Mouse (Mus musculus): ENCODE measurements around the gene Gm13762.
"Not testable (repeated sequence)": the region's sequence is repeated elsewhere in the genome, so short reads cannot be mapped to it uniquely, and the experiment has no call there.

The Gm13762 gene

GRCm38 (mm10) chr2:88980181-88980580 is at the start of gene Gm13762:
Gm13762 (minus strand) TSS chr2:88980281.
- in situ Hi-C loops (cut with MboI, MseI): no loop called here

GRCm38 (mm10) chr2:89021436-89021835 is 41.4 kb upstream of the Gm13762 start:
- in situ Hi-C loops (cut with MboI, MseI): not testable (repeated sequence)

GRCm38 (mm10) chr2:89018240-89018639 is 38.2 kb upstream of the Gm13762 start, which contains the start of gene Olfr1216:
Olfr1216 (minus strand) TSS chr2:89018340.
- in situ Hi-C loops (cut with MboI, MseI): no loop called here

GRCm38 (mm10) chr2:89006873-89007272 is 26.8 kb upstream of the Gm13762 start, which contains the start of gene Olfr1215:
Olfr1215 (minus strand) TSS chr2:89006973.
- in situ Hi-C loops (cut with MboI, MseI): no loop called here

- in situ Hi-C loops (cut with MboI, MseI): no loop called here
Measured at GRCm38 (mm10) chr2:88992553-88992952, 12.5 kb upstream of the Gm13762 start, which contains the start of gene Olfr1214. Olfr1214 (minus strand) TSS chr2:88992653.

- in situ Hi-C loops (cut with MboI, MseI): no loop called here
Measured at GRCm38 (mm10) chr2:88953669-88954068, 26.4 kb downstream of the Gm13762 start, which contains the start of gene Olfr1212. Olfr1212 (plus strand) TSS chr2:88953969.

- in situ Hi-C loops (cut with MboI, MseI): no loop called here
Measured at GRCm38 (mm10) chr2:88938011-88938410, 42.1 kb downstream of the Gm13762 start, which contains the start of gene Olfr1211. Olfr1211 (minus strand) TSS chr2:88938111.
